Mouse (Mus musculus) testis, adult 2 months (tissue): Measurements from ENCODE around the gene Gm13101.
"Not testable (repeated sequence)": the region's sequence is repeated elsewhere in the genome, so short reads cannot be mapped to it uniquely, and the experiment has no call there.

Source experiments
- CTCF ChIP-seq: fragments of 200-500 bp; IDR thresholded peaks from 2 replicates; pipeline ENCODE4 v1.5.1; 2012; ENCODE audit warnings: low read depth, mild to moderate bottlenecking, inconsistent platforms, low read length, moderate library complexity; ENCODE audit not compliant: control insufficient read depth, insufficient read depth, insufficient replicate concordance
- POLR2A ChIP-seq: fragments of 200-500 bp; IDR thresholded peaks from 2 replicates; pipeline ENCODE4 v1.6.1; 2012; ENCODE audit warnings: low read depth, mild to moderate bottlenecking, inconsistent platforms, low read length, moderate library complexity; ENCODE audit not compliant: control insufficient read depth

- not testable (repeated sequence) for TF ChIP-seq CTCF, POLR2A
These were observed at the start of gene Gm13101 for GRCm38 (mm10) chr4:143966850-143967249.
